Mouse (Mus musculus): ENCODE results near the gene Slc46a3. TPM values are rescaled to one million over a fixed set of nuclear protein-coding genes. Genes with fewer than 3 reads are reported as not detected.

Gene Slc46a3
- 0.35 and 3.5 TPM in 2 replicates for total RNA-seq (2014; rRNA removed; ENCODE audit: low replicate concordance)
- 3.1 and 4.7 TPM in 2 replicates for polyA plus RNA-seq (2015; fragmentation: Nextera tagmentation; extraction: Ambion mirVana)

- under 1% methylated on average over 47 of the region's 47 CpGs for WGBS
- peak within 1 kb of the TSS; percentile 55 for H3K9ac ChIP-seq (replicated peaks; ENCODE audit: low read depth, low read length)
- peak within 1 kb of the TSS; percentile 82 for H3K4me2 ChIP-seq (ENCODE audit: low read depth, low read length)
- no peaks in the 10 kb centered on the region for H3K27me3 ChIP-seq (ENCODE audit: control insufficient read depth, insufficient read depth, low read length)
- H3K4me1 ChIP-seq (ENCODE audit: control insufficient read depth, insufficient read depth), result no peaks in the 10 kb centered on the region
- no peaks in the 10 kb centered on the region for H3K36me3 ChIP-seq (replicated peaks; ENCODE audit: control insufficient read depth, insufficient read depth, low read length)
- no peaks in the 10 kb centered on the region for H3K9me3 ChIP-seq (replicated peaks; ENCODE audit: control insufficient read depth, low read length)
- H3K27ac ChIP-seq (ENCODE audit: low read depth), result 0 out of 2 replicates have a peak within 1 kb of the TSS, but pooled peaks have one; percentile 4
- peak within 1 kb of the TSS; percentile 60 for H3K4me3 ChIP-seq (ENCODE audit: low read depth, low read length)
- DNase-seq (ENCODE audit: low spot score) (peak; percentile 94), ATAC-seq (ENCODE audit: insufficient read depth, low read depth) (peak; percentile 99)
- TF ChIP-seq EP300 (IDR thresholded peaks at IDR 0.05; ENCODE audit: low read depth), result no peak
- TF ChIP-seq CTCF (IDR thresholded peaks at IDR 0.05; ENCODE audit: low read depth), result peak; percentile 34; the same call in 1 of the 2 replicates
Measured at GRCm38 (mm10) chr5:147894455-147895076, at the start of gene Slc46a3. TSS of gene Slc46a3 (minus strand) at chr5:147894815.

GRCm38 (mm10) chr5:147939226-147939625, 44.6 kb upstream of the Slc46a3 start:
- no peaks in the 10 kb centered on the region for H3K36me3 ChIP-seq (replicated peaks; ENCODE audit: control insufficient read depth, insufficient read depth, low read length)
- ATAC-seq (ENCODE audit: insufficient read depth, low read depth), result peak; percentile 76
- H3K27ac ChIP-seq (ENCODE audit: low read depth), result 0 out of 2 replicates have a peak overlapping the region, but pooled peaks have one; percentile 7
- DNase-seq (ENCODE audit: low spot score), result peak; percentile 61
- no peak for TF ChIP-seq EP300 (IDR thresholded peaks at IDR 0.05; ENCODE audit: low read depth)
- TF ChIP-seq CTCF (IDR thresholded peaks at IDR 0.05; ENCODE audit: low read depth), result no peak
- no peaks in the 10 kb centered on the region; the same call in none of the 2 replicates for H3K9me3 ChIP-seq (replicated peaks; ENCODE audit: control insufficient read depth, low read length)
- no peak overlapping the region for H3K9ac ChIP-seq (replicated peaks; ENCODE audit: low read depth, low read length)
- H3K27me3 ChIP-seq (ENCODE audit: control insufficient read depth, insufficient read depth, low read length), result no peaks in the 10 kb centered on the region
- H3K4me2 ChIP-seq (ENCODE audit: low read depth, low read length), result no peak overlapping the region
- 31% methylated on average over 5 of the region's 5 CpGs for WGBS
- H3K4me3 ChIP-seq (ENCODE audit: low read depth, low read length), result no peak overlapping the region
- no peaks in the 10 kb centered on the region for H3K4me1 ChIP-seq (ENCODE audit: control insufficient read depth, insufficient read depth)

GRCm38 (mm10) chr5:147935096-147935495, 40.5 kb upstream of the Slc46a3 start:
- WGBS, result 77% methylated on average over 13 of the region's 13 CpGs

GRCm38 (mm10) chr5:147928668-147929497, 34.3 kb upstream of the Slc46a3 start:
- no peak overlapping the region for H3K4me2 ChIP-seq (ENCODE audit: low read depth, low read length)
- no peak overlapping the region for H3K27ac ChIP-seq (ENCODE audit: low read depth)
- H3K4me3 ChIP-seq (ENCODE audit: low read depth, low read length), result no peak overlapping the region
- H3K27me3 ChIP-seq (ENCODE audit: control insufficient read depth, insufficient read depth, low read length), result no peaks in the 10 kb centered on the region
- H3K36me3 ChIP-seq (replicated peaks; ENCODE audit: control insufficient read depth, insufficient read depth, low read length), result no peaks in the 10 kb centered on the region
- H3K9me3 ChIP-seq (replicated peaks; ENCODE audit: control insufficient read depth, low read length), result no peaks in the 10 kb centered on the region
- H3K4me1 ChIP-seq (ENCODE audit: control insufficient read depth, insufficient read depth), result no peaks in the 10 kb centered on the region
- DNase-seq (ENCODE audit: low spot score) (no peak), ATAC-seq (ENCODE audit: insufficient read depth, low read depth) (no peak)
- WGBS, result 78% methylated on average over 7 of the region's 7 CpGs
- no peak for TF ChIP-seq CTCF (IDR thresholded peaks at IDR 0.05; ENCODE audit: low read depth)
- TF ChIP-seq EP300 (IDR thresholded peaks at IDR 0.05; ENCODE audit: low read depth), result no peak
- no peak overlapping the region for H3K9ac ChIP-seq (replicated peaks; ENCODE audit: low read depth, low read length)

More at GRCm38 (mm10) chr5:147935096-147935495, 40.5 kb upstream of the Slc46a3 start:
- Histone ChIP-seq H3K36me3 (replicated peaks; ENCODE audit: control insufficient read depth, insufficient read depth, low read length) (no peaks in the 10 kb centered on the region), H3K9ac (replicated peaks; ENCODE audit: low read depth, low read length) (no peak overlapping the region), H3K9me3 (replicated peaks; ENCODE audit: control insufficient read depth, low read length) (no peaks in the 10 kb centered on the region; the same call in 1 of the 2 replicates), H3K4me1 (ENCODE audit: control insufficient read depth, insufficient read depth) (no peaks in the 10 kb centered on the region), H3K4me2 (ENCODE audit: low read depth, low read length) (no peak overlapping the region), H3K4me3 (ENCODE audit: low read depth, low read length) (no peak overlapping the region), H3K27me3 (ENCODE audit: control insufficient read depth, insufficient read depth, low read length) (no peaks in the 10 kb centered on the region), H3K27ac (ENCODE audit: low read depth) (no peak overlapping the region)
- TF ChIP-seq CTCF (IDR thresholded peaks at IDR 0.05; ENCODE audit: low read depth), result no peak
- TF ChIP-seq EP300 (IDR thresholded peaks at IDR 0.05; ENCODE audit: low read depth), result no peak
- ATAC-seq (ENCODE audit: insufficient read depth, low read depth) (no peak), DNase-seq (ENCODE audit: low spot score) (no peak)

- Histone ChIP-seq H3K9me3 (replicated peaks; ENCODE audit: control insufficient read depth, low read length) (no peaks in the 10 kb centered on the region), H3K9ac (replicated peaks; ENCODE audit: low read depth, low read length) (no peak overlapping the region), H3K4me2 (ENCODE audit: low read depth, low read length) (no peak overlapping the region), H3K27me3 (ENCODE audit: control insufficient read depth, insufficient read depth, low read length) (no peaks in the 10 kb centered on the region), H3K27ac (ENCODE audit: low read depth) (no peak overlapping the region), H3K36me3 (replicated peaks; ENCODE audit: control insufficient read depth, insufficient read depth, low read length) (no peaks in the 10 kb centered on the region), H3K4me1 (ENCODE audit: control insufficient read depth, insufficient read depth) (no peaks in the 10 kb centered on the region), H3K4me3 (ENCODE audit: low read depth, low read length) (no peak overlapping the region)
- WGBS, result 60% methylated on average over 15 of the region's 15 CpGs
- peak; percentile 10 for DNase-seq (ENCODE audit: low spot score)
- TF ChIP-seq CTCF (IDR thresholded peaks at IDR 0.05; ENCODE audit: low read depth) (peak; percentile 63), EP300 (IDR thresholded peaks at IDR 0.05; ENCODE audit: low read depth) (no peak)
- ATAC-seq (ENCODE audit: insufficient read depth, low read depth), result no peak
Measured at GRCm38 (mm10) chr5:147925935-147926604, 31.5 kb upstream of the Slc46a3 start.
